Mouse (Mus musculus) heart, embryonic 11.5 days (tissue): ENCODE measurements around the gene Gzmm. TPM values are rescaled to one million over a fixed set of nuclear protein-coding genes. Genes with fewer than 3 reads are reported as not detected.
A peak's percentile ranks its signal among the peaks of the same experiment; 100 is the strongest.

Experiments
- ATAC-seq: fragments of 200-750 bp; cut with Nextera tagmentation; replicated peaks from 2 replicates; pipeline ENCODE4 v1.8.0; 2017; ENCODE audit warnings: moderate library complexity; ENCODE audit not compliant: insufficient number of reproducible peaks, low FRiP score, low TSS enrichment
- H3K27ac ChIP-seq: fragments of 300-500 bp; sonication (generic); 2 replicates; pipeline ENCODE4 v1.5.1; 2014; ENCODE audit warnings: mild to moderate bottlenecking, low read depth, low read length
- H3K27me3 ChIP-seq: fragments of 300-500 bp; sonication (generic); 2 replicates; pipeline ENCODE4 v1.6.1; 2014; ENCODE audit warnings: mild to moderate bottlenecking, low read length, mixed read lengths; ENCODE audit not compliant: control insufficient read depth, insufficient read depth
- H3K36me3 ChIP-seq: fragments of 300-500 bp; sonication (generic); 2 replicates; pipeline ENCODE4 v1.6.1; 2014; ENCODE audit warnings: mild to moderate bottlenecking, low read length, moderate library complexity, mixed read lengths; ENCODE audit not compliant: control insufficient read depth, insufficient read depth
- H3K4me1 ChIP-seq: fragments of 300-500 bp; sonication (generic); 2 replicates; pipeline ENCODE4 v1.6.1; 2014; ENCODE audit warnings: low read length; ENCODE audit not compliant: control insufficient read depth, insufficient read depth
- H3K4me2 ChIP-seq: fragments of 300-500 bp; sonication (generic); 2 replicates; pipeline ENCODE4 v1.6.1; 2014; ENCODE audit warnings: mild to moderate bottlenecking, moderate library complexity
- H3K4me3 ChIP-seq: fragments of 300-500 bp; sonication (generic); 2 replicates; pipeline ENCODE4 v1.5.1; 2014; ENCODE audit warnings: low read depth, low read length
- H3K9ac ChIP-seq: fragments of 300-500 bp; sonication (generic); 2 replicates; pipeline ENCODE4 v1.6.1; 2014; ENCODE audit warnings: mild to moderate bottlenecking, low read depth, low read length, moderate library complexity
- H3K9me3 ChIP-seq: fragments of 300-500 bp; sonication (generic); replicated peaks from 2 replicates; pipeline ENCODE4 v1.6.1; 2016; ENCODE audit warnings: low read length; ENCODE audit not compliant: control insufficient read depth
- WGBS: fragments of 180-500 bp; shearing (Covaris S2); extraction: QIAGEN DNeasy Blood & Tissue Kit; methylation state at CpG from one replicate; pipeline ENCODE4 v1.1.7; 2014; ENCODE audit not compliant: insufficient replicate concordance; 5-methylcytosine and 5-hydroxymethylcytosine counted together
- polyA plus RNA-seq: library from polyadenylated mRNA; unstranded; fragments of >200 nt; fragmentation: Nextera tagmentation; extraction: Ambion mirVana; gene quantifications from 2 replicates; pipeline ENCODE4 v1.2.1, GENCODE M21; 2014

Gene Gzmm
- polyA plus RNA-seq, 1 experiment from 2014 or later = 0.40 TPM

GRCm38 (mm10) chr10:79671396-79672087 lies 17.3 kb upstream of the Gzmm start:
- WGBS = 81% methylated on average over 6 of the region's 6 CpGs
- no peak overlapping the region for H3K4me2 ChIP-seq
- H3K4me1 ChIP-seq = peaks cover 17% of the 10 kb centered on the region
- H3K36me3 ChIP-seq = no peaks in the 10 kb centered on the region
- H3K9ac ChIP-seq = no peak overlapping the region
- no peak overlapping the region for H3K27ac ChIP-seq
- H3K27me3 ChIP-seq = 0 out of 2 replicates have a peak, but pooled peaks cover 2% of the 10 kb centered on the region
- no peak overlapping the region for H3K4me3 ChIP-seq
- no peaks in the 10 kb centered on the region for H3K9me3 ChIP-seq
- no peak for ATAC-seq

GRCm38 (mm10) chr10:79672088-79672455 lies 16.7 kb upstream of the Gzmm start:
- Histone ChIP-seq H3K27ac (no peak overlapping the region), H3K4me1 (peaks cover 18% of the 10 kb centered on the region), H3K36me3 (no peaks in the 10 kb centered on the region), H3K9ac (no peak overlapping the region), H3K4me2 (no peak overlapping the region), H3K27me3 (0 out of 2 replicates have a peak, but pooled peaks cover 2% of the 10 kb centered on the region), H3K9me3 (no peaks in the 10 kb centered on the region), H3K4me3 (no peak overlapping the region)
- WGBS = 60% methylated on average over 3 of the region's 3 CpGs
- no peak for ATAC-seq

GRCm38 (mm10) chr10:79673054-79673453 lies 15.8 kb upstream of the Gzmm start:
- 80% methylated on average over 3 of the region's 3 CpGs for WGBS
- H3K4me3 ChIP-seq = no peak overlapping the region
- no peak for ATAC-seq

GRCm38 (mm10) chr10:79675346-79676035 lies 13.3 kb upstream of the Gzmm start:
- Histone ChIP-seq H3K36me3 (no peaks in the 10 kb centered on the region), H3K27ac (no peak overlapping the region), H3K27me3 (0 out of 2 replicates have a peak, but pooled peaks cover 2% of the 10 kb centered on the region), H3K4me3 (no peak overlapping the region), H3K9ac (0 out of 2 replicates have a peak overlapping the region, but pooled peaks have one; percentile 28), H3K4me2 (peak overlapping the region; percentile 24; the same call in 1 of the 2 replicates), H3K4me1 (peaks cover 10% of the 10 kb centered on the region), H3K9me3 (no peaks in the 10 kb centered on the region)
- no peak for ATAC-seq
- WGBS = 37% methylated on average over 44 of the region's 44 CpGs

More at GRCm38 (mm10) chr10:79673054-79673453, 15.8 kb upstream of the Gzmm start:
- Histone ChIP-seq H3K9me3 (no peaks in the 10 kb centered on the region), H3K9ac (no peak overlapping the region), H3K4me1 (peaks cover 18% of the 10 kb centered on the region), H3K4me2 (no peak overlapping the region), H3K36me3 (no peaks in the 10 kb centered on the region), H3K27ac (no peak overlapping the region), H3K27me3 (0 out of 2 replicates have a peak, but pooled peaks cover 2% of the 10 kb centered on the region)

- H3K27ac ChIP-seq = peak overlapping the region; percentile 81
- no peaks in the 10 kb centered on the region for H3K9me3 ChIP-seq
- 27% methylated on average over 11 of the region's 11 CpGs for WGBS
- H3K4me3 ChIP-seq = peak overlapping the region; percentile 58
- peaks cover 13% of the 10 kb centered on the region for H3K36me3 ChIP-seq
- H3K27me3 ChIP-seq = 0 out of 2 replicates have a peak, but pooled peaks cover 2% of the 10 kb centered on the region
- ATAC-seq = peak; percentile 1; the same call in 1 of the 2 replicates
- H3K9ac ChIP-seq = peak overlapping the region; percentile 64; the same call in 1 of the 2 replicates
- H3K4me2 ChIP-seq = peak overlapping the region; percentile 78
- peaks cover 27% of the 10 kb centered on the region for H3K4me1 ChIP-seq
Measured at GRCm38 (mm10) chr10:79680606-79681495, 8.0 kb upstream of the Gzmm start.

- ATAC-seq = peak; percentile 88
- Histone ChIP-seq H3K4me3 (peak within 1 kb of the TSS; percentile 58), H3K36me3 (peaks cover 22% of the 10 kb centered on the region), H3K27me3 (no peaks in the 10 kb centered on the region), H3K27ac (peak within 1 kb of the TSS; percentile 81), H3K9me3 (no peaks in the 10 kb centered on the region), H3K4me1 (peaks cover 33% of the 10 kb centered on the region), H3K4me2 (peak within 1 kb of the TSS; percentile 98), H3K9ac (peak within 1 kb of the TSS; percentile 92)
- under 1% methylated on average over 75 of the region's 84 CpGs for WGBS
Measured at GRCm38 (mm10) chr10:79681591-79682245, 7.1 kb upstream of the Gzmm start, which contains the start of gene Cdc34. Cdc34 (plus strand) TSS chr10:79682195.

GRCm38 (mm10) chr10:79682551-79682915 lies 6.3 kb upstream of the Gzmm start:
- H3K4me1 ChIP-seq = peaks cover 37% of the 10 kb centered on the region
- H3K4me2 ChIP-seq = peak overlapping the region; percentile 98
- H3K4me3 ChIP-seq = peak overlapping the region; percentile 58
- peaks cover 30% of the 10 kb centered on the region for H3K36me3 ChIP-seq
- peak overlapping the region; percentile 92 for H3K9ac ChIP-seq
- 0% methylated on average over 10 of the region's 10 CpGs for WGBS
- peak overlapping the region; percentile 81 for H3K27ac ChIP-seq
- no peaks in the 10 kb centered on the region for H3K27me3 ChIP-seq
- ATAC-seq = no peak
- no peaks in the 10 kb centered on the region for H3K9me3 ChIP-seq
